Mouse (Mus musculus): ENCODE measurements around the gene 2510039O18Rik. TPM values are rescaled to one million over a fixed set of nuclear protein-coding genes. Genes with fewer than 3 reads are reported as not detected.

Gene 2510039O18Rik
- 44.6 and 50.5 TPM in 2 replicates for total RNA-seq (2021)
- long read RNA-seq, transcript 2510039O18Rik-201 (3 exons, 2,731 nt): major isoform, 96 of 122 reads
- long read RNA-seq, partial matches to known transcripts: 18 of 122 reads
- long read RNA-seq, other reads (novel, unspliced or antisense): 8 of 122 reads

DNA sequence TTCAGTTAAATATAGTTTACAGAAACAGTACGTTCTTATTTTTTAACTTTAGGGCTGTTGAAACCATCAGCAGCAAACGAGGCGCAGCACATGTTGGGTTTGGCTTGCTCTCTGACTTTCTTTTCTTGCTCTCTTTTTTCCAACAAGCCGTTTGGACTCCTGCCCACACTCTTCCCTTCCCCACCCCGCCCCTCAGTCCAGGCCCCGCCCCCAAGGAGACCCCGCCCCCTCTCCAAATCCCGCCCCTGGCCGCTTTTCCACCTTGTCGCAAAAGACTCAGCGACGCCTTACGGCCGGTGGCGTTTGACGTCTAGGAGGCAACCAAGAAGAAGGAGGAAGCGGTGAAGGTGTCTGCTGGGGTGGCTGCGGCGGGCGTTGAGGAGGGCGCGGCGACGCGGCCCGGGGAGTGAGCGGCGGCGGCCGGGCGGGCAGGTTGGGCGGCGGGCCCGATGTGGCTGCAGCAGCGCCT lies at the start of gene 2510039O18Rik:
Gene 2510039O18Rik (plus strand): TSS at position 320 of the 469 bp plus-strand sequence.
- peak; percentile 86 for DNase-seq

DNA sequence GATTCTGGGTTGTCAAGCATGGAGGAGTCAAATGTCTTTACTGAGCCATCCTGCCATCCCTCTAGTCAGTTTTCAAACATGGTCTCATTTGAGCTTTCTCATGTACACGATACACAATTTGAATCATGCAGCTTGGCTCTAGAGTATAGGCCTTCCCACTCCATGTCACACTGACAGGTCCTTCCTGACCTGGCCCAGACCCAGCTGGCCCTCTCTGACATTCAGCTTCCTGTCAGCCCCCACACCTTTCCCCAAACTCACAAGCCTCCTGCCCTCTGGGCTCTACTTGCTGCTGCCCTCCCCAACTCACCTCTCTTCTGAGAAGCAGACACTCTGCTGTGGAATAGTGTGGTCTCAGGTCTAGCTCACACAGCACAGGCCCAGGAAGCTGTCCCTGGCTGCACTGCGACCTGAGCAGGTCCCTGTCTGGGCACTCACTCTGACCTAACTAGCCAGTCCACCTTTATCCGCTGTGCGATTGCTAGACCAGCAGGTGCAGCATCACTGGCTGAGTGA lies 44.8 kb upstream of the 2510039O18Rik start:
- no peak for DNase-seq

DNA sequence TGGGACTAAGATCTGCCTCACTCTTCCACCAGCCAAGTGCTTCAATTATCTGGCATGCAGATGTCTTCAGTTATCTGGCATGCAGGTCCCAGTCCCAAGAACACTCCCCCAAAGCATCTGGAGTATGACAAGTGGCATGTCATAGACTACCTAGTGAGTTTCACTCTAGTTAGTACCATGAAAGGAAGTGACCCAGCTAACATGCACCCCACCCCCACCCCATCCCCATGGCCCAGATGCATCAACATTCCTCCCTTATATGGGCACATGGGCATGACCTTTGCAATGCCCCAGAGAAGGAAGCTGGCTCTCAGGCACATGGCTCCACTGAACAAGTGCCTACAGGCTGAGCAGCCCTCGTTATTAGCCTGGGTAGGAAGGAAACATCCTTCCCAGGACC lies 44.3 kb upstream of the 2510039O18Rik start:
- no peak for DNase-seq

DNA sequence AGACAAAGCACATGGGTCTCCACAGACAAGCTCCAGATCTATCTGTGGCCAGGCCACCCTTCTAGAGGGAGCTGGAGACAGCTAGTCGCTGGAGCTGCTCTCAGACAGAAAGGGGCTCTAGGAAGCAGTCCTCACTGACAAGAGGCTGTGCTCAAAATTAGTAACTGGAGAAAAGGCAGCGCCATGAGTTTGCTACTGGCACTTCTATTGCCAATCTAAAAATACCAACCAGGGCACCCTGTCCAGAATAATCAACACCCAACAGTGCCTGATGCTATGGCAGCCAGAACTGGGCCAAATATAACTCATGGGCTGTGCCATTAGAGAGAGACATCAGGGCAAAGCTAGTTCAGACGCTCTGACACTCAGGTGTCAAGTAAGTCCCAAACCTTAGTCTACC lies 43.3 kb upstream of the 2510039O18Rik start:
- DNase-seq: no peak

DNA sequence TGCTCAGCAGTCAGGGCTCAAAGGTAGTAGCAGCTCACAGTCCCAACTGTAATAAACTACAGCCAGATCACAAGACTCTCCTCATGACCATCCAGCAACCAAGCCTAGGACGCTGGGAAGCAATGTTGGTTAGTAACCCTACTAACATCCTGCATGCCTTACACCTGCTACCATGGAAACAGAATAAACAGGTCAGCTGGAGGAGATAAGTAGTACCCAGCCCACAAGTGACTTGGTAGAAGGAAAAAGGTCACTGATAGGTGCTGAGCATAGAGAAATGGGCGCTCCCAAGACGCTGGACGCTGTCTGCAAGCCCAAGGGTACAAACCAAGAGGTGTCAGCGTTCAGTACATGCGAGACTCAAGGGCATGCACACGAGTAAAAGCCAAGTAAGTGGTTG lies 40.2 kb upstream of the 2510039O18Rik start:
- no peak for DNase-seq

DNA sequence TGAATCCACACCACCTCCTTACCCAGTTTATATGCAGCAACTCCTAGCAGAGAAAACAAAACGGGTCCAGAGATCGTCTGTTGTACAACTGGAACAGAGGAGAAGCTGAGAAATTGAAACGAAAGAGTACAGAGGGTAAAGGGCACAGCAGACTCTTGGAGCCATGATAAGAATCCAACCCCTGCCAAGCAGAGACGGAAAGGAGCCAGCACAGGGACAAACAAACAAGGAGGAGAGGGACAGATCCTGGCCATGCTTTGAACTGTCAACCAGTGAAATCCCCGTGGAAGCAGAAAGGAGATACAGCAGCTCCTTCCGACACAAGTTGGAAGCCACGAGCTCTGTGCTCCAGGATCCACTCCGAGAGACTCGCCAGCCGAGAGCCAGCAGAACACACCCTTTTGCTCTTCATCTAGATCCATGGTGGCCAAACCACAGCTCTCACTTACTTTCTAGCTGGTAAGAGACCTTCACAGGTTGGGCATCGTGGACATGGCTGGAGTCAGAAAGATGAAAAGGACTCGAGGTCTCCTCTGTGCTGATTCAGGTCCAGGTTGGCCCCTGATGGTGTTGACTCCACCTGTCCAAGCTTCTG lies 37.7 kb upstream of the 2510039O18Rik start:
- DNase-seq: no peak

DNA sequence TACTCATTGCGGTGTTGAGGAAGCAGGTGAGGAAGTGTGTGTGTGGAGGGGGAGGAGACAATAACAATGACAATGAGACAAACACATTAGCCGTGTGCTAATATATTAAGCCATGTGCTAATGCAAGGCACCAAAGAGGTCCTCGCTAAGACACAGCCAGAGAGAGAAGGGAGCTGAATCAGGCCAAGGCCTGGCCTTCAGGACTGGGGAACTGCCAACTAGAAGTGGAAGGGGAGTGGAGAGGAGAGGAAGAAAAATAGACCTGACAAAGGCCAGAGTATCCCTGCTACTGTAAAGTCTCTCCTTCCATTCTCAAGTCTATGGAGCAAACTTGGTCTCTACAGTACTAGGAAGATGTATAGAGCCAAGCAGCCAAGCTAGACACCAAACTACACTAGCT lies 37.1 kb upstream of the 2510039O18Rik start:
- DNase-seq: peak; percentile 37

DNA sequence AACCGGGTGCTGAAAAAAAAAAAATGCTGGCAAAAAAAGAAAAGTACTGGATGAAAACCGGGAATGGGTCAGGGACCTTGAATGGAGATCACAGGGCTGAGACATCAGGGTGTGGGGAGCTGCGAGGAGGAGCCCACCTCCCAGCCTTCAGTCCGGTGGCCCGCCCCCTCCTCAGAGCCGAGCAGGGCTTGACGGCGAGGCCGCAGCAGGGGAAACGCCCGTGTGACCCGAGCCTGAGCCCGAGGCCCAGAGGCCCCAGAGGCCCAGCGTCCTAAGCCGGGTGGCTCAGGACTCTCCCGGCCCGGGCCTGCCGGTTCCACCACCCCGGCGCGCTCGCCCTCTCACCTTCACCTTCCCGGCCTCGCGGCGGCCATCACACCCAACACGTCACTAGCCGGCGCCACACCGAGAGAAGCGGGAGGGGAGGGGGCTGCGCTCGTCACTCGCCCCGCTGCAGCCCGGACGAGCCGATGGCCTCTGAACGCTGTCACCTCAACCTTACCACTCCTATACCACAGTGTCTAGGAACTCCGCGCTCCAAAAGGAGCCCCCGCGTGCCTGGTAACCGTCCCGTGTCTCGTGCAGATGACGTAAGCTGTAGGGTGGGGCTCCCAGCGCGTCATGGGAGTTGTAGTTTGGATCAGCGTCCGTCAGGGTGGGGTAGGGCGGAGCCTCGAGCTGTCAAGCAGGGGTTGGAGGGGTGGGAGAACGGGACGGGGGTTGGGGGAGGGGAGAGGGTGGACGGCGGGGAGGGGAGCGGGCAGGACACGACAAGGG lies 36.2 kb upstream of the 2510039O18Rik start, which contains the start of gene Mfn2:
Gene Mfn2 (minus strand): TSS at position 392 of the 777 bp plus-strand sequence.
- DNase-seq: peak; percentile 86

DNA sequence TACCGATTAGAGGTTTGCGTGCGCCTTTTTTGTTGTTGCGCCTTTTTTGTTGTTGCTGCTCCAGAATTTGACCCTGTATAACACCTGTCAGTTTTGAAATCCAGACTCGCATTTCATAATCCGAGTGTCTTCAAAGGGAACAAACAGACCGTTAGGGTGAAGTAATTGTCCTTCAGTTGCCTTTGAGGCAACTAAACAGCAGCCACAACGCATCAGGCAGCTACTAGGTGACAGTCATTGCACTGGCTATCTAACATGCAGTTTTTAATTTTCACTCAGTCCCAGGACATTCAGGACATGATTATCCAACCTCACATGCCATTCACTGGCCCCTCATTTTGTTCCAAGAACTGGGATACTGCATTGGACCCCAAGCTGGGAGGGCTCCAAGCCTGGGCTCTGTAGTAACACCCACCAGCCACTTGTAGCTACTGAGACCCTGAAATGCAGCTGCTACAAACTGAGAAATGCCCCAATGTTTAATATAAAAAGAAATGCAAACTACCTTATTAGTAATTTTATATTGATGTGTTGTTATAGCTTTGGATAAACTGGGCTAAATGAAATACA lies 35.5 kb upstream of the 2510039O18Rik start:
- DNase-seq: no peak

DNA sequence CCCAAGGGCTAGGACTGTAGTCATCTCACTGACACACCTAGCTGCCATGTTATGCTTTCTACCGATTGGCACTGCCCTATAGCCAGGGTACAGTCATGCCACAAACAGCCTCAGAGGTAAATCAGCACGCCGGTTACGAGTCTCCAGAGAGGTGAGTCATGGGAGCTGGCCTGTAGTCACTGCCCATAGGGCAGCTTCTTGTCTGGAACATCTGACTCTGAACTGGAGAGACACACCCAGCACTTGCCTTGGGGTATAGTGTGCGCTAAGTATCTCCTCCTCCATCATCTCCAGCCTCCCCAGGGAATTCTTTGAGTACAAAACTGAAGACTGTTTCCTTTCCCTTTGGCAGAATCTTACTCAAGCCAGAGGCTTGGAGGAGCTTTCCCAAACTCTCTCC lies 34.5 kb upstream of the 2510039O18Rik start:
- DNase-seq: peak; percentile 25

DNA sequence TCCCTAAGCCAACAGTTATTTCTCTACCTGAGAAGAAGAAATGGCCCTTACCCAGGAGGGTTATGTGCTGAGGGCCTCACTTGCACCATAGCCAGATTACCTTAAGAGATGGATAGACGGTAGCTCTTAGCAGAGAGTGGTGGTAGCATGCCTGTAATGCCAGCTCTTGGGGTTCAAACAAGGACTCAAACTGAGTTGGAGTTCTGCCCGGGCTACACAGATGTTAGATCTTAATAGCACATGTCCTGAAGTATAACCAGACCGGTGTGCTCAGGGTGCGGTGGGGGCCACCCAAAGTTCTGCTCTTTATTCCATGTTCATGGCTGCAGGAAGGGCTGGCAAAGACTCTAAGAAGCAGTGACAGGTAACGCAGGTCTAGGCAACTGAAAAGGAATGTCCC lies 31.2 kb upstream of the 2510039O18Rik start:
- DNase-seq: no peak

DNA sequence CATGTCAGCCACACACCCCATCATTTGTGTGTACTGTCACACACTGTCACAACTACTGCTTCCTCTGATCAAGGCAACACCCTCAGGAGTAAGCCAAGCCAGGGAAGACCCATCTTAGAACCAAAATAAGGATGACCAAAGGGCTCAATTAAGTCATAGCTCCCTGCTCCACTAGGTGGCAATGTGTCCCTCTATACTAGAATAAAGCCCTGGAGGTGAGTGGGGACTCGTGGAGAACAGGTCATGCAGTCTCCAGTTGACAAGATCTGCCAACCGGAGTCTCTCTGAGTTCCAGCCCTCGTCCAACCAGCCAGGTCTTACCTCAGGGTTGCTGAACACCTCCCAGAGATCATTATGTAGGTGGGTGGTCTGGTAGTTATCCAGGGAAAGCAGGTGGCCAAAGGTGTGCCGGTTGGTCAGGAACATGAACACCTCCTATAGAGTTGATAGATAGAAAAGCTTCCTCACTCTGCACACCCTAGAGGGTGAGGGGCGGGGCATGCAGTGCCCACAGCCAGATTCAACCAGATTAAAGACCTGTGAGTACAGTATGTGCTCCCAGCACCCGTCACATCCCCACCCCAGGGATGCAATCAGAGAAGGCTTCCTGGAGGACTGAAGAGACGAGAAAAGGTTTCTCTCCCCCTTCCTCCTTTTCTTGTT lies 22.1 kb upstream of the 2510039O18Rik start:
- peak; percentile 32 for DNase-seq

DNA sequence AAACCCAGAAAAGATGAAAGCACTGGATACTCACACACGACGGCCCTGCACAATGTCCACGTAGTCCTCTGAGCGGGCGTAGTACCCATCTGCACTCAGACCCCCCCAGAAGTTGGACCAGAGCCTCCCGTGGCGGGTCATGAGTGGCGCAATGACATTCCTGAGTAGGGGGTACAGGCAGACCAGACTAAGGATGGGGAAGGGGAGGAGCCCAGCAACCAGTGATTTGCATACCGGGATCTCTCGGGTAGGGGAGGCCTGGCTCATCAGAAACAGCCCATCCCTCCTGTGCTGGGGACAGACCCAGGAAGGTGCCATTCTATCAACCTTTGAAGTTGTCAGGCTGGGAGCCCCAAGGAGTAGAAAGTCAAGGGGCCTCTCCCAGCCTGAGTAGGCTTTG lies 19.7 kb upstream of the 2510039O18Rik start:
- DNase-seq: no peak

DNA sequence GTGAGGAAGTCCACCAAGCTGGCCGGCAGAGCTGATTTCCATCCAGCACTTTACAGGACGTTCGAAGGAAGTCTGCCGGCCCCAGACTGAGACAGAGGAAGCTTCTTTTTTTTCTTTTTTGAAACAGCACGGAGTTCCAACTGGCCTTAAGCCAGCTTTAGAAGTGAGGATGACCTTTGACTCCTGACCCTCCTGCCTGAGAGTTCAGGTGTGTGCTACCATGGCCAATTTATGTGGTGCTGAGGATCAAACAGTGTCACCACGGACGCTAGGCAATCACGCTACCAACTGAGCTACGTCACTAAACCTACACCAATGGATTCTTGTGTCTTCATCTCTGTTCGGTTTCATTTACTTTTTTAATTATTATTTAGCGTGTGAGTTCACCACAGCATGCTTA lies 18.4 kb upstream of the 2510039O18Rik start:
- DNase-seq: no peak

DNA sequence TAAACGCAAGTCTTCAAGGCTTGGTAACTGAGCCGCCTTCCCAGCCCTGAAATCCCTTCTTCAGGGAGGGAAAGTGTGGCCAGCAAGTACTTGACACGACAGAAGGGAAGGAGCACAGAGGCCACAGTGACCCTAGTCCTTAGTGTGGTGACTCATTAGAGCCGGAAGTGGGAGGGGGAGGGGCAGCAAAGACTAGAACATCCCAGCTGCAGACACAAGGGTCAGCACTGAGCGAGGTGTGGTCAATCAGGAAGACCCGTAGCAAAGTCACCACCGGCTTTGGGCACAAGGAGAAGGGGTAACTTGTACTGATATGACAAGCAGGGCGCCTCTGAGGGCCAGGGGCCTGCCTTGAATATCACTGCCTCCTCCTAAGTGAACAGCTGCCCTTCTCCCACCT lies 13.0 kb upstream of the 2510039O18Rik start:
- DNase-seq: peak; percentile 30

DNA sequence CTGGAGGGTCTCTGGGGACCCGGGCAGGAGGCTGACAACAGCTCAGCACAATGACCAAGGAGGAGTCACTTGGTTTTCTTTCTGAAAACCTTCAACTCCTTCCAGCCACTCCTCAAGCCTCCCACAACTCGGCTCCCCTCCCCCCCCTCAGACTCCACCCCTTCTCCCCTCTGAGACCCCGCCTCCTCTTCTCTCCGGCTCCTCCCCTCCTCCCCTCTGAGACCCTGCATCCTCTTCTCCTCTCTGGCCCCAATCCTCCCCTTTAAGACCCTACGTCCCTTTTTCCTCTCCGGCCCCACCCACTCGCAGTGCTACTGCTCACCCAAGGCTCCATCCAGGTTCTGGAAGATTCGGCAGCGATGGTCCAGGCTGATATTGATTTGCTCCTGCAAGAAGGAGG lies 12.6 kb upstream of the 2510039O18Rik start:
- DNase-seq: no peak

DNA sequence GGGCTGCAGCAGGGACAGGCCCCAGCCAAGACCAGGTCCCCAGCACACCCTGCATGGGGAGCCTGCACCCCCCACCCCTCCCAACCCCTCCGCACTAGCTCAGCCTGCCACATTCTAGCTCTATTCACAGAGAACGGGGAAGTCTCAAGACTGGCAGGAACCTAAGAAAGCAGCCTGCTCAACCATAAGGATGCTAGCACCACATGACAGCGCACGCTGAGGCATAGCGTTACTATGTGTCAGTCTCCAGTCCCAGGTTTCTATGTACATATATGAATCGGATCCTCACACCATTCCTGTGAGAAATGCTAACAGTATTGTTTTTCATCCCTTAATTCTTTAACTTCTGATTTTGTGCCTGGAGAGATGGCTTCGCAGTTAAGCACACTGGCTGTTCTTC lies 12.2 kb upstream of the 2510039O18Rik start:
- no peak for DNase-seq

DNA sequence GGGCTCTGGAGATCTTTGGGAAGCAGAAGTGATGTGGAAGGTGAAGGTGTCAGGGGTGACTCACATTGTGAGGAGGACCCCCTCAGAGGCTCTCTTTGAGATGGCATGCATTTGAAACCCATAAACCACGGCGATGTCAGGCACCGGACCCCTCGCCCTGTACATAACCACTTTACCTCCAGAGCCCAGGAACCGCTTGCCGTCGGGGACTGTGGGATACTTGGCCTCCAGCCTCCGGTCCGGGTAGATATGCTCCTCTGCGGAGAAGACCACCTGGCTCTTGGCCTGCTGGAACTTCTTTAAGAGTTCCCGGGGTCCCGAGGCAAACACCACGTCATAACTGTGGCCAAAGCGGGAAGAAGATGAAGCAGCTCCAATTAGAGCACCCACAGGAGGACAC lies 9.7 kb upstream of the 2510039O18Rik start:
- DNase-seq: no peak

DNA sequence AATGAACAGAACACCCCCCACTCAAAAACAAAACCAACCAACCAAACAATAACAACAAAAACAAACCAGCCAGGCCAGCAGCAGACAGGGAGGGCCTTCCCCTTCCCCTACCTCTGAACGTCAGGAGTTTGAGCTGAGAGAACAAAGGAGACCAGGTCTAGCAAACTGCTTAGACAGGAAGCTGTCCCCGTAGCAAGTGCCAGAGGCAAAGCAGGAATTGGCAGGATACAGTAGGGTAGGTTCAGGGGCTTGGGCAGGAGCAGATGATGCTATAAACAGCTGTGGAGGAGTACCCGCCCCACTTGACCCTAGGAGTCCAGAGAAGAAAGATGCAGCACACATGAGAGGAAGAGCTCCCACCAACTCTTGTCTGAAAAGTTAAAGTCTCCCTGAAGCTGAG lies 6.6 kb upstream of the 2510039O18Rik start:
- DNase-seq: no peak

DNA sequence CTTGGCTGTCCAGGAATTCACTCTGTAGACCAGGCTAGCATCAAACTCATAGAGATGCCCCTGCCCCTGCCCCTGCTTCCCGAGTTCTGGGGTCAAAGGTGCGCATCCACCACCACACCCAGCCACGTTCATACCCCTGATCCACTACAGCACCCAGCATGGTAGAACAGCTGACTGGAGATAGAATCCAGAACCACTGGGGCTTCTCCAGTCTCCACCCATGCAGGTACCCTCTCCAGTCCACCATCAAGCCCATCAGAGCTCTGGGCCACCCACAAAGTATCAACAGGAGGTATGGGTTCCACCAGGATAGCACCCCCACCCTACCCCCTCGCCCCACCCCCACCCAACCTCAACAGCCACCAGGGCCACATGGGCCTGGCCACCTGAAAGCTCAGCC lies 6.1 kb upstream of the 2510039O18Rik start:
- no peak for DNase-seq

DNA sequence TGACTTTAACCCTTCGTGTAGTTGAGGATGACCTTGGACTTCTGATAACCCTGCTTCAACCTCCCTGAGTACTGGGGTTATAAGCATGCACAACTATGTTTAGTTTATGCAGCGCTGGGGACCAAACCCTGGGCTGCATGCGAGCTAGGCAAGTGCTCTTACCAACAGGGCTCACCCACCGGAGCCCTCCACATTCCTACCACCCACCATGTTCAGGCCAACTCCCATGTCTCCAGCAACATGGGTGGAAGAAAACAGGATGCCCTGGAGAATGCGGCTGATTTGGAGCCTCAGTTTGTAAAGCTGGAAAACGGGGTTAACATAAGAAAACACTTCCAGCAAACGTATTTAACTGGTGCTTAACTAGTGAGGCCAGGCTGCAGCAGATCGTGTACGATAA lies 4.8 kb upstream of the 2510039O18Rik start:
- no peak for DNase-seq

DNA sequence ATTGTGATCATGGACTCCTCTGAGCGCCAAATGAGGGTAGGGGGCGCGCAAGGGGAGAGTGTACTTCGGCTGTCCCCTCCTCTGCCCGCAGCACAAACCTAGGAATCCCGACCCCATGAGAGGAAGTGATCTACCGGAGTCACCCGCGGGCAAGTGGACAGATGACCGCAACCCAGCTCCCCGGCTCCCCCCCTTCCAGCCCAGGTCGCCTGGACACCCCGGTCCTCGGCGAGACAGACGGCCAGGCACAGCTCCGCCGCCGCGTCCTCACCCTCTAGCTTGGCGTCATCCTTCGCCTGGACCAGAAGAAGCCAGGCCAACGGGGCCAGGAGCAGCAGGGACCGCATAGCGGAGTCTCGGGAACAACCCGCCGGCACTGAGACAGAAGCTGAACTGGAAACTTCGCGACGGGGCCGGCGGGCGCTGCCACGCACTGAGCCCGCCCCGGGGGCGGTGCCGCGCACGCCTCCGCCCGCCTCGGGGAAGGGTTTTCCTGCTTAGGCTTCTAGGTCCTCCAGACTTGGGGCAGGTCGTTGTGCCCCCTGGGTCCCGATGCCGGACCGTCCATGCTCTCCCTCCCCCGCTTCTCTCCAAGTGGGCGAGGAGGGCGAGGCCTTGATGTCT lies 4.3 kb upstream of the 2510039O18Rik start, which contains the start of gene Plod1:
Gene Plod1 (minus strand): TSS at position 437 of the 624 bp plus-strand sequence.
- peak; percentile 88 for DNase-seq

Data from adrenal gland, postnatal 25 days (tissue).